Mouse (Mus musculus) kidney, postnatal 0 days (tissue): ENCODE data around the gene Timm10b. TPM values are rescaled to one million over a fixed set of nuclear protein-coding genes. Genes with fewer than 3 reads are reported as not detected.

ENCODE experiments used
- ATAC-seq: fragments of 200-750 bp; cut with Nextera tagmentation; replicated peaks from 2 replicates; pipeline ENCODE4 v1.8.0; 2017; ENCODE audit warnings: low read depth, moderate number of reproducible peaks, moderate TSS enrichment, moderate library complexity; ENCODE audit not compliant: low FRiP score
- DNase-seq: peaks from one replicate; pipeline ENCODE4 v3.0.0-alpha.2; 2016; ENCODE audit warnings: low spot score
- H3K27ac ChIP-seq: fragments of 300-500 bp; sonication (generic); 2 replicates; pipeline ENCODE4 v1.5.1; 2014; ENCODE audit warnings: mild to moderate bottlenecking
- H3K27me3 ChIP-seq: fragments of 300-500 bp; sonication (generic); 2 replicates; pipeline ENCODE4 v1.6.1; 2014; ENCODE audit warnings: low read length, mixed read lengths; ENCODE audit not compliant: insufficient read depth
- H3K36me3 ChIP-seq: fragments of 300-500 bp; sonication (generic); 2 replicates; pipeline ENCODE4 v1.6.1; 2014; ENCODE audit warnings: low read length, mixed read lengths; ENCODE audit not compliant: insufficient read depth
- H3K4me1 ChIP-seq: fragments of 300-500 bp; sonication (generic); replicated peaks from 2 replicates; pipeline ENCODE4 v1.6.1; 2014; ENCODE audit warnings: antibody characterized with exemption, low read length, mixed read lengths; ENCODE audit not compliant: insufficient read depth
- H3K4me2 ChIP-seq: fragments of 300-500 bp; sonication (generic); 2 replicates; pipeline ENCODE4 v1.6.1; 2014; ENCODE audit warnings: mild to moderate bottlenecking, low read length, moderate library complexity, mixed read lengths
- H3K4me3 ChIP-seq: fragments of 300-500 bp; sonication (generic); replicated peaks from 2 replicates; pipeline ENCODE4 v1.5.1; 2014; ENCODE audit warnings: low read depth, low read length
- H3K9ac ChIP-seq: fragments of 300-500 bp; sonication (generic); 2 replicates; pipeline ENCODE4 v1.6.1; 2014; ENCODE audit warnings: low read depth, low read length
- H3K9me3 ChIP-seq: fragments of 300-500 bp; sonication (generic); replicated peaks from 2 replicates; pipeline ENCODE4 v1.6.1; 2016; ENCODE audit warnings: low read length, inconsistent platforms, mixed read lengths
- CTCF ChIP-seq: IDR thresholded peaks from 2 replicates; pipeline ENCODE4 v1.5.1; 2016; ENCODE audit warnings: antibody characterized with exemption, low read depth, mild to moderate bottlenecking, moderate library complexity
- WGBS: fragments of 180-500 bp; shearing (Covaris S2); extraction: QIAGEN DNeasy Blood & Tissue Kit; methylation state at CpG from one replicate; pipeline ENCODE4 v1.1.7; 2014; 5-methylcytosine and 5-hydroxymethylcytosine counted together
- polyA plus RNA-seq: library from polyadenylated mRNA; unstranded; fragments of >200 nt; fragmentation: Nextera tagmentation; extraction: Ambion mirVana; gene quantifications from 2 replicates; pipeline ENCODE4 v1.2.1, GENCODE M21; 2015

Timm10b gene
- polyA plus RNA-seq, 1 experiment from 2014 or later = 230 TPM

DNA sequence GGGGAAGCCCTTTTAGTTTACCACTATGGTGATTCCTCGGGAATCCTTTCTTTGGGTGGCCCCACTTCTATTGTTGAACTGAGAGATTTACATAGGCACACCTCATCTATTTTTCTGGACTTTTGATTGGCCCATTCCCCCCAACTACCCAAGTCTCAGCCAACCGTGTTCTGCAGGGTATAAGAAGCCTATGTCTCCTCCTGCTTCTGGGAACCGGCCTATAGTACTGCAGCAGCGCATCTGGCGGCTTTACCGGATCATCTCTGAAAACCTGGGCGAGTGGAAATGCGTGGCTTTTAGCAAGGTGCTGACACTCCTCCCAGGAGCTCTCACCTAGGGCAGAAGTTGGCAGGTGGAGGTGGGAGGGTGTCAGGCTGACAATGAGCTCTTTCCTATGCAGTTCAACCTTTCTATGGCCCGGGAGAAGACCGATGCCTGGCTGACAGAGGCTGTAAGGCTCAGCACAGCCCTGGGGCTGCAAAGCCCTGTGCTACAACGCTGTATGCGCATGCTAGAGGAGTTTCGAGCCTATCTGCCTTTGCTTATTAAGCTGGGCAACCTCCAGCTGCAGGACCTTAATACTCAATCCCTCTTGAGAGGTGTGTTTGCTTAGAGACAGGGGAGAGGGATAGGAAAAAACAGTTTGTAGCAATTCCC, 45.8 kb downstream of the Timm10b start:
- Histone ChIP-seq H3K36me3 (no peaks in the 10 kb centered on the region), H3K9me3 (no peaks in the 10 kb centered on the region), H3K4me1 (no peaks in the 10 kb centered on the region), H3K9ac (no peak overlapping the region), H3K4me2 (0 out of 2 replicates have a peak overlapping the region, but pooled peaks have one; percentile 11), H3K27ac (no peak overlapping the region), H3K27me3 (no peaks in the 10 kb centered on the region), H3K4me3 (no peak overlapping the region)
- WGBS = 15% methylated on average over 13 of the region's 13 CpGs
- no peak for TF ChIP-seq CTCF
- ATAC-seq (no peak), DNase-seq (peak; percentile 23)

GRCm38 (mm10) chr7:105690875-105691274, 51.0 kb downstream of the Timm10b start:
- Histone ChIP-seq H3K9me3 (no peaks in the 10 kb centered on the region), H3K4me1 (no peaks in the 10 kb centered on the region), H3K36me3 (no peaks in the 10 kb centered on the region), H3K27ac (no peak overlapping the region), H3K9ac (no peak overlapping the region), H3K27me3 (no peaks in the 10 kb centered on the region), H3K4me3 (no peak overlapping the region), H3K4me2 (no peak overlapping the region)
- no peak for ATAC-seq
- no peak for TF ChIP-seq CTCF
- WGBS = 73% methylated on average over 1 of the region's 1 CpGs
- no peak for DNase-seq

Other genes starting within 250 kb of the Timm10b start
- 28.0 and 33.2 TPM in 2 replicates for gene Fam160a2, start 240.0 kb upstream of the Timm10b start, polyA plus RNA-seq
- gene Cnga4, start 235.5 kb upstream of the Timm10b start, polyA plus RNA-seq = 0.05 TPM in 1 of 2 replicates, not detected in the other
- gene Cckbr, start 214.3 kb upstream of the Timm10b start, polyA plus RNA-seq = 0.59 and 0.62 TPM in 2 replicates
- 68.0 and 75.8 TPM in 2 replicates for gene Cavin3, start 157.8 kb upstream of the Timm10b start, polyA plus RNA-seq
- 60.5 and 60.7 TPM in 2 replicates for gene Smpd1, start 85.7 kb upstream of the Timm10b start, polyA plus RNA-seq
- gene Apbb1, start 58.4 kb upstream of the Timm10b start, polyA plus RNA-seq = 31.4 and 34.1 TPM in 2 replicates
- 0.47 and 0.64 TPM in 2 replicates for gene Hpx, start 39.9 kb upstream of the Timm10b start, polyA plus RNA-seq
- gene Trim3, start 6.5 kb upstream of the Timm10b start, polyA plus RNA-seq = 24.8 and 26.7 TPM in 2 replicates
- gene Arfip2, start 360 bp downstream of the Timm10b start, polyA plus RNA-seq = 72.0 and 76.6 TPM in 2 replicates
- 33.7 and 35.8 TPM in 2 replicates for gene Gm45799, start 496 bp downstream of the Timm10b start, polyA plus RNA-seq
- gene Dnhd1, start 10.8 kb downstream of the Timm10b start, polyA plus RNA-seq = 0.09 and 0.91 TPM in 2 replicates
- 318 and 342 TPM in 2 replicates for gene Ilk, start 96.5 kb downstream of the Timm10b start, polyA plus RNA-seq
- 34.4 and 36.3 TPM in 2 replicates for gene Rrp8, start 97.3 kb downstream of the Timm10b start, polyA plus RNA-seq
- gene Taf10, start 104.3 kb downstream of the Timm10b start, polyA plus RNA-seq = 139 and 167 TPM in 2 replicates
- gene Tpp1, start 112.2 kb downstream of the Timm10b start, polyA plus RNA-seq = 114 and 123 TPM in 2 replicates
- gene Dchs1, start 147.6 kb downstream of the Timm10b start, polyA plus RNA-seq = 5.6 and 6.1 TPM in 2 replicates
- gene Mrpl17, start 171.0 kb downstream of the Timm10b start, polyA plus RNA-seq = 415 and 457 TPM in 2 replicates